Mouse (Mus musculus) stomach, embryonic 16.5 days (tissue): ENCODE data around the gene Gm45062. TPM values are rescaled to one million over a fixed set of nuclear protein-coding genes. Genes with fewer than 3 reads are reported as not detected.

Experiments
- ATAC-seq: fragments of 200-750 bp; cut with Nextera tagmentation; 2 replicates; pipeline ENCODE4 v1.8.0; 2017; ENCODE audit warnings: moderate number of reproducible peaks, moderate TSS enrichment; ENCODE audit not compliant: insufficient read depth, low FRiP score
- H3K27ac ChIP-seq: fragments of 300-500 bp; sonication (generic); 2 replicates; pipeline ENCODE4 v1.5.1; 2014; ENCODE audit warnings: low read length
- H3K27me3 ChIP-seq: fragments of 300-500 bp; sonication (generic); 2 replicates; pipeline ENCODE4 v1.6.1; 2014; ENCODE audit warnings: low read length, control low read depth, mixed read lengths; ENCODE audit not compliant: control insufficient read depth, insufficient read depth
- H3K36me3 ChIP-seq: fragments of 300-500 bp; sonication (generic); 2 replicates; pipeline ENCODE4 v1.6.1; 2014; ENCODE audit warnings: low read length; ENCODE audit not compliant: control insufficient read depth, insufficient read depth
- H3K4me1 ChIP-seq: fragments of 300-500 bp; sonication (generic); 2 replicates; pipeline ENCODE4 v1.6.1; 2014; ENCODE audit warnings: low read length, control low read depth, mixed read lengths; ENCODE audit not compliant: control insufficient read depth, insufficient read depth
- H3K4me2 ChIP-seq: fragments of 300-500 bp; sonication (generic); 2 replicates; pipeline ENCODE4 v1.6.1; 2014; ENCODE audit warnings: low read depth, low read length, mixed read lengths
- H3K4me3 ChIP-seq: fragments of 300-500 bp; sonication (generic); replicated peaks from 2 replicates; pipeline ENCODE4 v1.5.1; 2014; ENCODE audit warnings: mild to moderate bottlenecking, low read length
- H3K9ac ChIP-seq: fragments of 300-500 bp; sonication (generic); 2 replicates; pipeline ENCODE4 v1.6.1; 2014; ENCODE audit warnings: low read length
- H3K9me3 ChIP-seq: fragments of 300-500 bp; sonication (generic); replicated peaks from 2 replicates; pipeline ENCODE4 v1.6.1; 2016; ENCODE audit warnings: low read length, control low read depth; ENCODE audit not compliant: control insufficient read depth
- WGBS: fragments of 180-500 bp; shearing (Covaris S2); extraction: QIAGEN DNeasy Blood & Tissue Kit; methylation state at CpG from one replicate; pipeline ENCODE4 v1.1.7; 2014; 5-methylcytosine and 5-hydroxymethylcytosine counted together
- polyA plus RNA-seq: library from polyadenylated mRNA; unstranded; fragments of >200 nt; fragmentation: Nextera tagmentation; extraction: Ambion mirVana; gene quantifications from 2 replicates; pipeline ENCODE4 v1.2.1, GENCODE M21; 2015

The Gm45062 gene
- polyA plus RNA-seq, 1 experiment from 2014 or later = 12.2 TPM

- H3K4me3 ChIP-seq = no peak overlapping the region
- no peaks in the 10 kb centered on the region for H3K27me3 ChIP-seq
- no peaks in the 10 kb centered on the region for H3K36me3 ChIP-seq
- no peak overlapping the region for H3K27ac ChIP-seq
- no peaks in the 10 kb centered on the region for H3K9me3 ChIP-seq
- H3K4me2 ChIP-seq = no peak overlapping the region
- no peak for ATAC-seq
- no peak overlapping the region for H3K9ac ChIP-seq
- 0 out of 2 replicates have a peak, but pooled peaks cover 2% of the 10 kb centered on the region for H3K4me1 ChIP-seq
Observed at GRCm38 (mm10) chr6:8394044-8394443, 134.8 kb downstream of the Gm45062 start.

DNA sequence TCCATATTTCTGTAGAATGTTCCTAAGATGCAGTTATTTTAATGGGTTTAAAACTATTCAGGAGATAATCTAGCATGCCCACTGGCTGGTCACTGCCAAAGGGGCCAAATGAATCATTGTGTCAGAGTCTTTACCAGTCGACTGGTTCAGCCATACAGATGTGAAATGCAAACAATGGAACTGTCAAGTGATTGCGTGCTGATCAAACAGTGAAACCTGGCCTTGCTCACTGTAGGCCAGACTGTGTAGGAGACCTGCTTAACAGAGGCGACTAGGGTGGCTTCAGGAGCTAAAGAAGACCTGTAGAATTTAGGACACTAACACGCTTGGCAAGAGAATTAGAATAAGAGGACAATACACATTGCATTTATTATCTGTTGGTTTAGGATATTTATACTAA, 135.8 kb downstream of the Gm45062 start:
- Histone ChIP-seq H3K4me3 (no peak overlapping the region), H3K27ac (no peak overlapping the region), H3K9me3 (no peaks in the 10 kb centered on the region), H3K4me2 (no peak overlapping the region), H3K27me3 (no peaks in the 10 kb centered on the region), H3K4me1 (0 out of 2 replicates have a peak, but pooled peaks cover 2% of the 10 kb centered on the region), H3K9ac (no peak overlapping the region), H3K36me3 (no peaks in the 10 kb centered on the region)
- ATAC-seq = no peak
- WGBS = 40% methylated on average over 4 of the region's 4 CpGs

DNA sequence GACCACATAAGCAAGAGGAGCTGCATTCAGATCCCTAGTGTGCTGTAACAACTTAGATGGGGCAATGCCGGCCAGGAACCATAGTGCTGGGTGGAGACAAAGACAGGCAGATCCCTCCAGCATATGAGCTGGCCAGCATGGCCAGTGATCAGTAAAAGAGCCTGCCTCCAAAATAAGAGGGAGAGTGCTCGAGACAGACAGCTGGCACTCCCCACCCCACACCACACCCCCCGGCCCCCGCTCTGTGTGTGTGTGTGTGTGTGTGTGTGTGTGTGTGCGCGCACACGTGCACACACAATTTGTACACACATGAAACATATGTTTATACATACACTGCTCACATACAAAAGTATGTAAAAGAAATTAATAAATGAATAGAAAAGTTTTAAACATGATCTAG, 138.0 kb downstream of the Gm45062 start:
- H3K36me3 ChIP-seq = no peaks in the 10 kb centered on the region
- H3K4me3 ChIP-seq = no peak overlapping the region
- WGBS = 85% methylated on average over 7 of the region's 7 CpGs
- H3K9me3 ChIP-seq = no peaks in the 10 kb centered on the region
- ATAC-seq = no peak
- H3K27me3 ChIP-seq = no peaks in the 10 kb centered on the region
- H3K9ac ChIP-seq = no peak overlapping the region
- no peak overlapping the region for H3K4me2 ChIP-seq
- H3K4me1 ChIP-seq = 0 out of 2 replicates have a peak, but pooled peaks cover 2% of the 10 kb centered on the region
- no peak overlapping the region for H3K27ac ChIP-seq

- Histone ChIP-seq H3K4me1 (no peaks in the 10 kb centered on the region), H3K27me3 (no peaks in the 10 kb centered on the region), H3K4me3 (no peak overlapping the region), H3K9ac (no peak overlapping the region), H3K36me3 (no peaks in the 10 kb centered on the region), H3K27ac (no peak overlapping the region), H3K4me2 (no peak overlapping the region), H3K9me3 (no peaks in the 10 kb centered on the region)
- no peak for ATAC-seq
- 93% methylated on average over 1 of the region's 1 CpGs for WGBS
Observed at GRCm38 (mm10) chr6:8399710-8400109, 140.5 kb downstream of the Gm45062 start.

DNA sequence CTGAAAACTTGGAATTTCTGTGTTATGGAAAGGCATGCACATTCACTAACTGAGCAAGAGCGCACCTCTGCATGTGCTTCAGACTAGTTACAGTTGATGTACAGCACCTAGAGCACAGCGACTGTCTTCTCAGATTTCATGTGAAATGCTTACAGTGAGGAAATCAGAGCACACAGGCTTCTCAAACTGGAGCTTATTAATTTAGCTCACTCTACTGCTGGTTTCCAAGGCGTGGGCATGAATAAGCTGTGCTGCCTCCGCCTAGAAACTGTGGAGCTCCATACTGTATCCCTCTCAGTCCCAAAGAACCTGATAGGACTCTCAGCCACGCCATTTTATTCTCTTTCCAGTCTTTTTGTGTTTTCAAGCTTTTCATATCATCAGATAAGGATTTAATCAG, 143.9 kb downstream of the Gm45062 start:
- WGBS = 90% methylated on average over 5 of the region's 5 CpGs
- no peak for ATAC-seq
- no peaks in the 10 kb centered on the region for H3K36me3 ChIP-seq
- H3K9ac ChIP-seq = no peak overlapping the region
- H3K9me3 ChIP-seq = no peaks in the 10 kb centered on the region
- no peak overlapping the region for H3K4me3 ChIP-seq
- H3K4me2 ChIP-seq = no peak overlapping the region
- H3K4me1 ChIP-seq = no peaks in the 10 kb centered on the region
- H3K27ac ChIP-seq = no peak overlapping the region
- H3K27me3 ChIP-seq = no peaks in the 10 kb centered on the region

DNA sequence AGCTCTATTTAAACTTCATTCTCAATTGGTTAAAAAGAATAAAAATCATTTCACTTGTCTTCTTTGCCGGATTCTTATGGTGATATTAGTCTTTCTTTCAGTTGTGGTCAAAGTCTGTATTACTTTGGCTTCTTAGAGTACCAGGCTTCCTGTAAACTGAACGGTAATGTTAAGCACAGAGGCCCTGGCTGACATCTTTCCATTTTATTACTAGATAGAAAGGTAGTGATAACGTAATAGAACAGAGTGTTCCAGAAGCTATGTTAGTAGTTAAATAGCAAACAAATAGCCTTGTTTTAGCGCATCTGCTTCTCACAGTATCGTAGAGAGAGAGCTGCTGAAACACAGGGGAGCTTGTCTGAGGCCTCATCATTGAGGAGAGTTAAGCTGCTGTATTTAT, 146.6 kb downstream of the Gm45062 start:
- ATAC-seq = no peak
- Histone ChIP-seq H3K9ac (no peak overlapping the region), H3K4me3 (no peak overlapping the region), H3K27me3 (no peaks in the 10 kb centered on the region), H3K36me3 (no peaks in the 10 kb centered on the region), H3K9me3 (no peaks in the 10 kb centered on the region), H3K27ac (no peak overlapping the region), H3K4me2 (no peak overlapping the region), H3K4me1 (no peaks in the 10 kb centered on the region)
- WGBS = 87% methylated on average over 5 of the region's 5 CpGs

DNA sequence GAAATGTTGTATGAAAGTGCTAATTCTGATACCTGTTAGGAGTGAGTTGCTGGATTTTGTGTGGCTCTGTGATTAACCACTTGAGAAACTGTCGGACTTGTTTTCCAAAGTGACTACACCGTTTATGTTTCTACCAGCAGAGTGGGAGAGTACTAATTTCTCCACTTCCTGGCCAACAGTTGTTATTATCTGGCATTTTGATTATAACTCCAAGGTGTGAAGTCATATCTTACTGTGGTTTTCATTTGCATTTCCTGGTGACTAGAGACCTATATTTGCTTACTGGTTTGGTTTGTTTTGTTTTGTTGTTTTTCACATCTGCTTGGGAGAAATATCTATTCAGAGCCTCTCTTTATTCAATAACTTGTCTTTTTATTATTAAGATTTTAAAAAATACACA, 149.1 kb downstream of the Gm45062 start:
- no peak overlapping the region for H3K4me3 ChIP-seq
- WGBS = 73% methylated on average over 2 of the region's 2 CpGs
- no peak overlapping the region for H3K4me2 ChIP-seq
- H3K27me3 ChIP-seq = no peaks in the 10 kb centered on the region
- no peak overlapping the region for H3K9ac ChIP-seq
- no peaks in the 10 kb centered on the region for H3K4me1 ChIP-seq
- H3K9me3 ChIP-seq = no peaks in the 10 kb centered on the region
- H3K36me3 ChIP-seq = no peaks in the 10 kb centered on the region
- no peak for ATAC-seq
- no peak overlapping the region for H3K27ac ChIP-seq

GRCm38 (mm10) chr6:8409865-8410264, 150.6 kb downstream of the Gm45062 start:
- H3K4me1 ChIP-seq = no peaks in the 10 kb centered on the region
- H3K36me3 ChIP-seq = no peaks in the 10 kb centered on the region
- H3K9me3 ChIP-seq = no peaks in the 10 kb centered on the region
- no peak overlapping the region for H3K4me3 ChIP-seq
- ATAC-seq = no peak
- whole genome bisulfite sequencing = 93% methylated on average over 4 of the region's 4 CpGs
- H3K9ac ChIP-seq = no peak overlapping the region
- H3K27me3 ChIP-seq = no peaks in the 10 kb centered on the region
- H3K4me2 ChIP-seq = no peak overlapping the region
- no peak overlapping the region for H3K27ac ChIP-seq

- no peak overlapping the region for H3K27ac ChIP-seq
- no peak overlapping the region for H3K9ac ChIP-seq
- no peaks in the 10 kb centered on the region for H3K27me3 ChIP-seq
- 67% methylated on average over 10 of the region's 10 CpGs for WGBS
- H3K4me2 ChIP-seq = no peak overlapping the region
- peak; percentile 17; the same call in 1 of the 2 replicates for ATAC-seq
- no peaks in the 10 kb centered on the region for H3K9me3 ChIP-seq
- H3K4me1 ChIP-seq = no peaks in the 10 kb centered on the region
- no peak overlapping the region for H3K4me3 ChIP-seq
- no peaks in the 10 kb centered on the region for H3K36me3 ChIP-seq
Observed at GRCm38 (mm10) chr6:8412845-8413598, 153.8 kb downstream of the Gm45062 start.
